Mouse (Mus musculus) brain, embryonic 18.5 days (tissue): Measurements from ENCODE around the gene Dmxl2.

ENCODE experiments used
- DNase-seq: peaks from one replicate; pipeline ENCODE4 v3.0.0-alpha.2; 2012; ENCODE audit warnings: low read depth, low spot score

Dmxl2 gene

GRCm38 (mm10) chr9:54316363-54316762 lies 185.1 kb downstream of the Dmxl2 start:
- DNase-seq, result no peak
